In genomic region chr12:101102648-101103047, GRCm38 (mm10) we compare ENCODE assay signal across 8 mouse cellular contexts. TPM values are rescaled to one million over a fixed set of nuclear protein-coding genes. Genes with fewer than 3 reads are reported as not detected.
DNase-seq lines count a peak whose midpoint lies in the region; ATAC-seq and TF ChIP-seq lines count a peak whose summit lies in the region.

No protein-coding gene starts in this region.

- H3K9me3 ChIP-seq in heart, postnatal 0 days (replicated peaks; ENCODE audit: control insufficient read depth, low read length), result no peaks in the 10 kb centered on the region
- no peaks in the 10 kb centered on the region for H3K9me3 ChIP-seq in heart, embryonic 11.5 days (replicated peaks; ENCODE audit: control insufficient read depth, low read length)

- H3K36me3 ChIP-seq in heart, postnatal 0 days (replicated peaks; ENCODE audit: control insufficient read depth, insufficient read depth, low read length), result no peaks in the 10 kb centered on the region
- no peaks in the 10 kb centered on the region for H3K36me3 ChIP-seq in heart, embryonic 11.5 days (ENCODE audit: control insufficient read depth, insufficient read depth, low read length)
- H3K36me3 ChIP-seq in liver, adult 2 months (ENCODE audit: control insufficient read depth, insufficient read depth, low read length), result no peaks in the 10 kb centered on the region

- no peaks in the 10 kb centered on the region for H3K79me2 ChIP-seq in liver, adult 2 months (ENCODE audit: control insufficient read depth, insufficient read depth, low read length)

- ATAC-seq in heart, postnatal 0 days (ENCODE audit: insufficient read depth, low read depth), result no peak
- no peak for ATAC-seq in heart, embryonic 11.5 days (replicated peaks; ENCODE audit: insufficient number of reproducible peaks, low FRiP score, low TSS enrichment)
- ATAC-seq in cerebellum, adult (ENCODE audit: insufficient number of reproducible peaks, low FRiP score, low TSS enrichment), result no peak

- TF ChIP-seq CTCF in heart, postnatal 0 days (IDR thresholded peaks at IDR 0.05; ENCODE audit: low read depth), result peak; percentile 46
- TF ChIP-seq CTCF in bone marrow, adult 2 months (IDR thresholded peaks at IDR 0.05; ENCODE audit: control insufficient read depth, insufficient read depth, low read length), result peak; percentile 25; the same call in 1 of the 2 replicates
- TF ChIP-seq CTCF in liver, adult 2 months (IDR thresholded peaks at IDR 0.05; ENCODE audit: low read depth, low read length), result peak; percentile 63

- DNase-seq in heart, postnatal 0 days (ENCODE audit: low spot score), result no peak
- DNase-seq in CD4-positive, CD25-positive, alpha-beta regulatory T cell, adult 2 months (ENCODE audit: low read depth, low spot score), result peak; percentile 67
- DNase-seq in liver, adult 2 months (ENCODE audit: extremely low read depth, low read depth, low spot score), result peak; percentile 90
- peak; percentile 3 for DNase-seq in spleen, adult 12 weeks (ENCODE audit: low spot score)
- DNase-seq in right cerebral cortex, adult 2 months (ENCODE audit: low spot score in 2 of 2), result no peak

- no peaks in the 10 kb centered on the region for H3K27me3 ChIP-seq in heart, postnatal 0 days (ENCODE audit: control insufficient read depth, insufficient read depth, low read length)
- H3K27me3 ChIP-seq in heart, embryonic 11.5 days (ENCODE audit: control insufficient read depth, insufficient read depth, low read length), result no peaks in the 10 kb centered on the region
- no peaks in the 10 kb centered on the region for H3K27me3 ChIP-seq in liver, adult 2 months (ENCODE audit: control insufficient read depth, insufficient read depth, low read length)

- no peak overlapping the region for H3K4me3 ChIP-seq in heart, postnatal 0 days (ENCODE audit: low read depth, low read length)
- no peak overlapping the region for H3K4me3 ChIP-seq in heart, embryonic 11.5 days (ENCODE audit: low read depth, low read length)
- H3K4me3 ChIP-seq in bone marrow, adult 2 months (replicated peaks; ENCODE audit: control insufficient read depth, low read depth, low read length), result no peak overlapping the region
- no peak overlapping the region for H3K4me3 ChIP-seq in liver, adult 2 months (ENCODE audit: insufficient read depth, low read depth, low read length)

- H3K4me2 ChIP-seq in heart, postnatal 0 days (ENCODE audit: low read depth, low read length), result no peak overlapping the region
- no peak overlapping the region for H3K4me2 ChIP-seq in heart, embryonic 11.5 days

- 69% methylated on average over 3 of the region's 3 CpGs for WGBS in heart, postnatal 0 days
- 68% methylated on average over 3 of the region's 3 CpGs for WGBS in heart, embryonic 11.5 days (ENCODE audit: insufficient replicate concordance)
- 69% methylated on average over 3 of the region's 3 CpGs for WGBS in bone marrow, adult 2 months
- WGBS in liver, adult 2 months, result 45% methylated on average over 3 of the region's 3 CpGs

- H3K9ac ChIP-seq in heart, postnatal 0 days (replicated peaks; ENCODE audit: low read depth, low read length), result no peak overlapping the region
- no peak overlapping the region for H3K9ac ChIP-seq in heart, embryonic 11.5 days (ENCODE audit: low read depth, low read length)
- no peak overlapping the region for H3K9ac ChIP-seq in liver, adult 2 months (ENCODE audit: low read depth, low read length)

- no peaks in the 10 kb centered on the region for H3K4me1 ChIP-seq in heart, postnatal 0 days (ENCODE audit: control insufficient read depth, insufficient read depth)
- H3K4me1 ChIP-seq in heart, embryonic 11.5 days (ENCODE audit: control insufficient read depth, insufficient read depth, low read length), result no peaks in the 10 kb centered on the region
- no peaks in the 10 kb centered on the region for H3K4me1 ChIP-seq in bone marrow, adult 2 months (ENCODE audit: control insufficient read depth, insufficient read depth, low read length)
- no peaks in the 10 kb centered on the region for H3K4me1 ChIP-seq in liver, adult 2 months (ENCODE audit: control insufficient read depth, insufficient read depth, low read length)

- no peak for TF ChIP-seq EP300 in heart, postnatal 0 days (IDR thresholded peaks at IDR 0.05; ENCODE audit: low read depth)

- no peak overlapping the region for H3K27ac ChIP-seq in heart, postnatal 0 days (ENCODE audit: low read depth)
- no peak overlapping the region for H3K27ac ChIP-seq in heart, embryonic 11.5 days (ENCODE audit: low read depth, low read length)
- H3K27ac ChIP-seq in bone marrow, adult 2 months (ENCODE audit: control insufficient read depth, insufficient read depth, low read depth, low read length, poor library complexity), result no peak overlapping the region
- no peak overlapping the region for H3K27ac ChIP-seq in liver, adult 2 months (replicated peaks; ENCODE audit: insufficient read depth, low read depth, low read length)

- TF ChIP-seq POLR2A in bone marrow, adult 2 months (IDR thresholded peaks at IDR 0.05; ENCODE audit: borderline replicate concordance, control insufficient read depth, low read depth, low read length), result no peak
- TF ChIP-seq POLR2A in liver, adult 2 months (IDR thresholded peaks at IDR 0.05; ENCODE audit: extremely low read depth, insufficient read depth, low read length), result no peak

RNA-seq across cellular contexts. Expression of gene Ppp4r3a, which starts 19.1 kb away (rescaled TPM):
- total RNA-seq in heart, postnatal 0 days (2014; rRNA removed; ENCODE audit: low replicate concordance), result 31.4 and 32.9 TPM in 2 replicates
- 12.8 and 13.9 TPM in 2 replicates for polyA plus RNA-seq in heart, postnatal 0 days (2015; fragmentation: Nextera tagmentation; extraction: Ambion mirVana)
- polyA plus RNA-seq in heart, embryonic 11.5 days (2014; fragmentation: Nextera tagmentation; extraction: Ambion mirVana), result 36.2 and 39.1 TPM in 2 replicates
- polyA plus RNA-seq in bone marrow, adult 2 months (2011; ENCODE audit: insufficient read depth, insufficient read length, low replicate concordance, missing spikeins), result 30.2 and 45.0 TPM in 2 replicates
- total RNA-seq in liver, adult 2 months (2014; rRNA removed), result 40.7 and 41.9 TPM in 2 replicates
- 11.6 and 12.2 TPM in 2 replicates for polyA plus RNA-seq in liver, adult 2 months (2012; rRNA removed)

Comparison
In these comparisons a context has a peak if more than half of its experiments do, and no peak if none do; other contexts are left out.
1. DNase-seq: peak in CD4-positive, CD25-positive, alpha-beta regulatory T cell, adult 2 months (single experiment), liver, adult 2 months (single experiment) and spleen, adult 12 weeks (single experiment); none in heart, postnatal 0 days (single experiment) and right cerebral cortex, adult 2 months (0 of 2).
2. Peak in every context shown above with its lines, with median percentiles within 50 percentile points of each other: CTCF ChIP-seq.